Mouse (Mus musculus) thymus, postnatal 25 days (tissue): Measurements from ENCODE around the gene Atl1.
A peak's percentile ranks its signal among the peaks of the same experiment; 100 is the strongest.

Experiments used
- DNase-seq: peaks from one replicate; pipeline ENCODE4 v3.0.0; 2022

The Atl1 gene

DNA sequence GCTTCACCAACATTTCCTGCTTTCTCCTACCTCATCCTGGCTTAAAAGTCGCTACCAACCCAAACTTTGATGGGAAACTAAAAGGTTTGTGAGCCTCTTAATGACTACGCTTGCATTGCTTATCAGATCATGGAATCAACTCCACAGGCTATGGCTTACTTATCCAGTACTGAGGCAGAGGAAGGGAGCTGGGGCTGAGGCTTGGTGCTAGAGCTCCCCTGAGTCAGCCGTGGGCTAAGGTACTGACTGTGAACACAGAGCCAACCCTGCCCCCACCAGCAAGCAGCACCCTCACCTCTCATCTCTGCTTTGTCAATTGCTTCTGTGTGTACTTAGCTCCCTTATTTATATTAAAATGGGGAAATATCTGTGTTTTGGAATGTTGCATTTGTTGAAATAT lies 55.1 kb downstream of the Atl1 start:
- DNase-seq = no peak

GRCm38 (mm10) chr12:69957378-69957777 lies 65.0 kb downstream of the Atl1 start:
- DNase-seq = no peak

- peak; percentile 76 for DNase-seq
Measured at GRCm38 (mm10) chr12:69962468-69962867, 70.1 kb downstream of the Atl1 start.

GRCm38 (mm10) chr12:69963141-69963540 lies 70.7 kb downstream of the Atl1 start:
- peak; percentile 20 for DNase-seq

GRCm38 (mm10) chr12:69965644-69966043 lies 73.2 kb downstream of the Atl1 start:
- DNase-seq = no peak

GRCm38 (mm10) chr12:69966071-69966470 lies 73.7 kb downstream of the Atl1 start:
- DNase-seq = no peak

- no peak for DNase-seq
Measured at GRCm38 (mm10) chr12:69967112-69967511, 74.7 kb downstream of the Atl1 start.

- DNase-seq = no peak
Measured at GRCm38 (mm10) chr12:69968154-69968553, 75.7 kb downstream of the Atl1 start.

- no peak for DNase-seq
Measured at GRCm38 (mm10) chr12:69973666-69974065, 81.3 kb downstream of the Atl1 start.

- no peak for DNase-seq
Measured at GRCm38 (mm10) chr12:69976688-69977087, 84.3 kb downstream of the Atl1 start.

DNA sequence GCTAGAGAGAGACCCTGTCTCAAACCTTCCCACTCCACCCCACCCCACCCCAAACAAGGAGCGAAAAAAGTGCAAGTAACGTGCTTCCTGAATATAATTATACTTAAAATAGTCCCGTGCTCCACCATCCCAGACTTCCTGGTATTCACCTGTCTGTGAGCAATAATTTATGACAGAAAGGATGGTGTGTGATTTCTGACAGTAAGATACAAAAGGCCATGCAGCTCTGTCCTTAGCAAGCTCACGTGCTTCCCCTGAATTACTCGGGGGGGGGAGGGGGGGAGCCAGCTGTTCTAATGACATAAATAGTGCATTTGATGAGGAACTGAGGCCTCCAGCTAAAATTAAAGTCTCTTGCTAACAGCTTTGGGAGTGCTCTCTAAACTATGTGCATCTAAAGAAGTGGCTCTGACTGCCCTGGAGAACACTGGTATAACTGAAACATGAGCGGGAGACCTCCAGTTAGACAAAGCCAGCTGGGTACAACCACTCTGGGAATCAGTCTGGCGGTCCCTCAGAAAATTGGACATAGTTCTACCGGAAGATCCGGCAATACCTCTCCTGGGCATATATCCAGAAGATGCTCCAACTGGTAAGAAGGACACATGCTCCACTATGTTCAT lies 85.1 kb downstream of the Atl1 start:
- DNase-seq = no peak

DNA sequence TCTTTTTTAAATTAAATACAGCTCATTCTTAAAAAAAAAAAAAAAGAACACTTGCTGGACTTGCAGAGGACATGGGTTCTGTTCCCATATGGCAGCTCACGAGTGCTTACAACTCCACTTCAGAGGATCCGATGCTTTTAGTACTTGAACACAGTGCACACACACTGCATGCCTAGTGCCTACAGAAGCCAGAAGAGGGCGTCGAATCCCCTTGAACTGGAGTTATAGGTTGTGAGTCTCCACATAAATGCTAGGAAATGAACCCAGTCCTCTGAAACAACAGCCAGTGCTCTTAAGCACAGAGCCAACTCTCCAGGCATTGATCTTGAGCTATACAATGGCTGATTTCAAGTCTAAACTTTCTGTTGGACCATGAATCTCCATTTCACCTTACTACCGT lies 90.5 kb downstream of the Atl1 start:
- DNase-seq = peak; percentile 47

DNA sequence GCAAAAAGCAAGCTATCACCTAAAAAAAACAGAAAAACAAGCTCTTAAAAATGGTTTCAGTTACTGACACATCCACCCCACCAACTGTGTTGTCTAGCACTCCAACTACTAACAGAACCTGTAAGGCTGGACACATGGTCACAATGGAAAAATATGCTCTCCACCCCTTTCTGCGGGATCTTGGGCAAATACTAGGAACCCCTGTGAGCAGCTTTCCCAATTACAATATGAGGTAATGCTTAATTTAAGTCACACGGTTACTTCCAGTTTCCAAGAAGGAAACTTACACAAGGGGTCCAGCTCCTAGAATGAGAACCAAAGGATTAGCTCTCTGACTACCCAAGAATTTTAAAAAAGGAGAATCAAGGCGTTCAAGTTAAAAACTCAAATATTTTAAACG lies 93.1 kb downstream of the Atl1 start:
- DNase-seq = no peak

- DNase-seq = no peak
Measured at GRCm38 (mm10) chr12:69986241-69986762, 93.9 kb downstream of the Atl1 start.

DNA sequence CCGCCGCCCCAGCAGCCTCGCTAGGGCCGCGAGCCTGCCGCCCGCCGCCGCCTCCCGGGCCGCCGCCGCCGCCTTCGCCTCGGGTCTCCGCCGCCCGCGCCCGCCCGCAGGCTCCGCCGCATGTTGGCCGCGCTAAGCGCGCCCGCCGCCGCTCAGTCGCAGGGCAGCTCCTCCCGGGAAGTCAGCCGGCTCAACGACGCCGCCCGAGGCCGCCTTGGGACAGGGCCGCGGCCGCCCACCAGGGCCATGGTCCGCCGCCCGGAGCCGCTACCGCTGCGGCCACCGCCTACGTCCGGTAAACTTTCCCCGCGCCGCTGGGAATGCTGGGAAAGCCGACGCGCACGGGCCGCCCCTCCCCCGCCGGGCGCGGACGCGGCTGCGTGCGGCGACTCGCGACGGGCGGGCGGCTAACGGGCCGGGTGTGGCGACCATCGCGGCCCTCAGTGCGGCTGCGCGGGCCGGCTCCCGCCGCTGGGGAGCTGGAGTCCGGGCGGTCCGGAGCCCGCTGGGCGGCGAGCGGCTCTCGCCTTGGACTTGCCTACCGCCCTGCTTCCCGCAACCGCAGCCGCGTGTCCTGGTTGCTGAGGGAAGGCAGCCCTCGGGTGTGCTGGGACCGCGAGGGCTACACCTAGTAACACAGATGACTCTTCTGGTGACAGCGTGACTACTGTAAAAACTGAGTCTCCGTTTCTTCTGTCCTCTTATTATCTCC lies 94.5 kb downstream of the Atl1 start, which contains the start of gene Sav1:
Gene Sav1, minus strand, starts transcription at position 217 of the 712 bp plus-strand sequence.
- peak; percentile 74 for DNase-seq

GRCm38 (mm10) chr12:69995382-69995781 lies 103.0 kb downstream of the Atl1 start:
- no peak for DNase-seq

- no peak for DNase-seq
Measured at GRCm38 (mm10) chr12:69998186-69998983, 106.0 kb downstream of the Atl1 start.

GRCm38 (mm10) chr12:70005103-70005502 lies 112.7 kb downstream of the Atl1 start:
- DNase-seq = no peak

DNA sequence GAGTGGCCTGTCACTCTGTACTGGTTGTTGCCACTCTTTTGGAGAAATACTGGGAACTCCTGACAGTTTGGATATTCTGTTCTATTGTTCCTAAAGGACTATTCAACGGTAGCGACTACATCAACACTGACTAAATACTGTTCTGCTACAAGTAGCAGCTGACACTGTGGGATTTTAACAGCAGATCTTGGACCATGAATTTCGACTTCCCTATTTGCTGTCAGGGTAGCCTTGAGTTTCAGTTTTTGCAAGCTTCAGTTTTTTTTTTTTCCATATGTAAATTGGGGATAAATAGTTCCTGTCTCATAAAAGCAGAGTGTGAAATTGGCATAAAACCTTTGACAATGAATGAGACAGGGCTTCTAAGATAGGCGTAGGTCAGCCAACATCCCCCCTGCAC lies 117.9 kb downstream of the Atl1 start:
- no peak for DNase-seq

DNA sequence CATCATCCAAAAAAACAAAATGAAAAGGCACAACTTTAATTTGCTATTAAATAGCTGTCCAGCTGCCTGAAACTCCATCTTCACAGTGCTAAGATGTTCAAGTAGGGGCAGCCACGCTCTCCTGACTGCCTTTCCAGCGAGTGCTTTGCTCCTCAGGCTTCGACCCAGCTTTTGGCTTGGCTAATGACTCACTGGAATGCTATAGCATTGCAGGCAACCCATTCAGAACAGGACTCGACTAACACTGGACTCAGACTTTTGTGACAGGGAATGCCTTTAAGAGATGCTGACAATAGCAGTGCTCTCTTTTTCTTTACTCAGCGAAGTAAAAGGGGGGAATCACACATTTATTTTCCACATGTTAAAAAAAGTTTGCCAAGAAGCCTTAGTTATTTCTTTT lies 119.3 kb downstream of the Atl1 start:
- DNase-seq = no peak

DNA sequence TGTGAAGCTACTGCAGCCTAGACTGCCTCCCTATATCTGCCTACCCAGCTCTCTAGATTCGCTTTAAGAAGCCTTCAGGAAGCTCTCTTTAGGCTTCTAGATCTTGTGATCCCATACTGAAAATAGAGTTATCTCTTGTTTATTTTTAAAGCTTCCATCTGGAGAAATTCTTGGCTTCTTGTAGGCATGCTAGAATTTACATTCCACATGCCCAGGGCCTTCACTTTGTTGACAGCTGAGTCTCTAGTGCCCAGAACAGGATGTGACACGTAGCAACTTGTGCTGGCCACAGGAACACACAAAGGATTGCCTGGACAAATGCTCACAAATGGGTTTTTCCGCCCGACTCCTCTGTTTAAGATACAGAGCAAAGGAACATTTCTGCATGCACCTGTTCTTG lies 123.5 kb downstream of the Atl1 start:
- no peak for DNase-seq
